Mouse (Mus musculus): Measurements from ENCODE around the gene Luc7l3.
A peak's percentile ranks its signal among the peaks of the same experiment; 100 is the strongest.

Gene Luc7l3

DNA sequence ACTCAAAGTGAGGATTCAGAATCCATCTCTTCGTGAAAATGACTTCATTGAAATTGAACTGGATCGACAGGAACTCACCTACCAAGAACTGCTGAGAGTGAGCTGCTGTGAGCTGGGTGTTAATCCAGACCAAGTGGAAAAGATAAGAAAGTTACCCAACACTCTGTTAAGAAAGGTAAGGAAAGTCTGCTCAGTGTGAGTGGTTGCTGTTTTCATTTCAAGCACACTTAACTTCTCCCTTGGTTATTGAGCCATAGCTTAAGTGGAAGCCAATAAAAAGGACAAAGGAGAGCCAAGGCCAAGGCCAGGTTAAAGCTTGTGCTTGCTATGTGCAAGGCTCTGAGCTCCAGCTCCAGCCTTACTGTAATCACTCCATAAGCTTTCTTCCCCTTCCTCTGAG, 16.6 kb upstream of the Luc7l3 start:
- no peak for DNase-seq (ENCODE audit: low read depth)

GRCm38 (mm10) chr11:94336551-94336950, 14.8 kb upstream of the Luc7l3 start:
- DNase-seq (ENCODE audit: low read depth), result no peak

DNA sequence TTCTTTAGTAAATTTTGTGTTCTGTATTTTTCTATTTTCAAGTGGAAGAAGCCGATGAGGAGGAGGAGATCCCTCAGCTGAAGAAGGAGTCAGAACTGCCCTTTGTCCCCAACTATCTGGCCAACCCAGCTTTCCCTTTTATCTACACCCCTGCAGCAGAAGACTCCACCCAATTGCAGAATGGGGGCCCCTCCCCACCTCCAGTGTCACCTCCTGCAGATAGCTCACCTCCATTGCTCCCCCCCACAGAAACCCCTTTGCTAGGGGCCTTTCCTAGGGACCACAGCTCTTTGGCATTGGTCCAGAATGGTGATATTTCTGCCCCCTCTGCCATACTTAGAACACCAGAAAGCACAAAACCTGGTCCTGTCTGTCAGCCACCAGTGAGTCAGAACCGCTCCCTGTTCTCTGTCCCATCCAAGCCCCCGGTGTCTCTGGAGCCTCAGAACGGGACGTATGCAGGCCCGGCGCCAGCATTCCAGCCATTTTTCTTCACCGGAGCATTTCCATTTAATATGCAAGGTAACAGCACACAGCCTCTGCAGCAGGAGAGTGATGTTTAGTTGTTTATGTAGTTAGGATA, 12.7 kb upstream of the Luc7l3 start:
- DNase-seq (ENCODE audit: low read depth), result no peak

- DNase-seq (ENCODE audit: low read depth), result no peak
Measured at GRCm38 (mm10) chr11:94332726-94333125, 10.9 kb upstream of the Luc7l3 start.

GRCm38 (mm10) chr11:94330211-94330610, 8.4 kb upstream of the Luc7l3 start:
- no peak for DNase-seq (ENCODE audit: low read depth)

DNA sequence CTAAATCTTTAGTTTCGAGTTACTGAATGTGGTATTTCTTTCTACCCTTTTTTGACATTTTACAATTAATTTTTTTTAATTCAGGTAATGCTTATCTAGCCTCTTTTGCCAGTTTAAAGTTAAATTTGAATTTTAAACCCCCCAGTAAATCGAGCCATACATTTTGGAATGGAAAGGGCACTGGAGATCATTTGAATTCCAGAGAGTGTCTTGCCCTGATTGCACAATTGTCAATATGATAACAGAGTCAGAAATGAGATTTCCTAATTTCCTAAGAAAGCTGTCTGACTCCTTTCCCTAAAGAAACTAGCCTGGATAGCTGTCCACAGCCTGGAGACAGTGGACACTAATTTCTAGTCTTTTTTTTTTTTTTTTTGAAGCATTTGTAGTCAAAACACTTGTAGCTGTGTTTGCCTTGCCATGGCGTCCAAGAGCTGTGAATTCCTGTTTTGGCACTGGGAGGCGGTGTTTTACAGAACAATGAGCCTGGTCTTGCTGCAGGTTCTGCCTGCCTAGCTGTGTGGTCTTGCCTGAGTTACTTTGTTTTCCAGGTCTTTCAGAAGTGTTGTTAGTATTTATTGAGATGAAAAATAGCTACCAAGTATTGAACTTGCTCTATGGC, 7.6 kb upstream of the Luc7l3 start:
- peak; percentile 58 for DNase-seq (ENCODE audit: low read depth)

DNA sequence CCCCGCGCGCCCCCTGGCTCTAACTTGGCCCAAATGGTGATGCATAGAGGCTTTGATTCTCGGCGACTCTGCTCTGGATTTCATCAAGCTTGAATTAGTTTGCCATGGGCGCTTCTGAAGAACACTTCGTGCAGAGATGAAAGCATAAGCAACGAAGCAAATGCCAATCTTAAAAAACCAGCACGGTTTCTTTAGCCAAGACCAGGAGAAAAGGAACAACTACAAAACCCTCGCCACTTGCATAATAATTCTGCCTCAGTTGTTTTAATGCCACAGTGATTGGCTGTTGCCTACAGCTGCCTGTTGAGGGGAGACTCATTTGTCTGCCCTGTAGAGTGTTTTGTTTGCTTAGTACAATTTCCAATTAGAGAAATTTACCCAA, 6.8 kb upstream of the Luc7l3 start:
- DNase-seq (ENCODE audit: low read depth), result no peak

DNA sequence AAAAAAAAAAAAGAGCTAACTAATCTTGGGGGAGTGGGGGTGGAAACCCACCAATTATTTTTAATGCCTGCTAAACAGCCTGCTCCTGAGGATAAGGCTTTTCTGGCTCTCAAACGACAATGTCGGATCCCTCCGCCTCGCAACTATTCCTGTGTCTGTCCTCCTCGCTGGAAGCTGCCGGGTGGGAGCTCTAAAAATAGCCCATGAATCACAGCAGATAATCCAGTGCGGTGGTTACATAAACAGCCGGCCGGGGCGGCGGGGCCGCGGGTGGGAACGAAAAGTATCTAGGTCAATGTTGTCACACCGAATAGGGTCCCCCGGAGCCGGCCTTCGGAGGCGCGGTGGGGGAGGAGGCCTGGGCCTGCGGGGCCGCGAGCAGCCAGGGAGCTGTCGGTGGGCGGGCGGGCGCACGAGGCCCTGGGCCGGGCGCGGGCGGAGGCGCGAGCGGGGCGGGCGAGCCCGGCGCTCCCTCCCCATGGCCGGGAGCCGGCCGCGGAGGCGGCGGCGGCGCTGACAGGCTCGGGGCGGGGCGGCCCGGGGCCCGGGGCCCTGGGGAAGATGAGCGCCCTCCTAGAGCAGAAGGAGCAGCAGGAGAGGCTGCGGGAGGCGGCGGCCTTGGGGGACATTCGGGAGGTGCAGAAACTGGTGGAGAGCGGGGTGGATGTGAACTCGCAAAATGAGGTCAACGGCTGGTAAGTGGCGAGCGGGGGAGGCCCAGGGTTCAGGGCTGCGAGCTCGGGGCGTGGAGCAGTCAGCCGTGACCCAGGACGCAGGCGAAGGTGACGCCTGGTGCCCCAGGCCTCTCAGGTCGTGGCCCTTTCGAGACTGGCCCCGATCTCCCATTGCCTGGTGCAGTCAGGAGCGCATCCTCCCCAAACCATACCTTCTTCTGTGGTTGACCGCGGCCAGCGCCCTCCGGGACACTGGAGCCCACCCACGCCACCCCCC, 6.2 kb upstream of the Luc7l3 start, which contains the start of gene Ankrd40:
Gene Ankrd40, plus strand, starts transcription at position 309 of the 951 bp plus-strand sequence.
- DNase-seq (ENCODE audit: low read depth), result peak; percentile 92

- DNase-seq (ENCODE audit: low read depth), result peak; percentile 45
Measured at GRCm38 (mm10) chr11:94326961-94327411, 5.2 kb upstream of the Luc7l3 start.

GRCm38 (mm10) chr11:94324618-94325017, 2.8 kb upstream of the Luc7l3 start:
- DNase-seq (ENCODE audit: low read depth), result no peak

DNA sequence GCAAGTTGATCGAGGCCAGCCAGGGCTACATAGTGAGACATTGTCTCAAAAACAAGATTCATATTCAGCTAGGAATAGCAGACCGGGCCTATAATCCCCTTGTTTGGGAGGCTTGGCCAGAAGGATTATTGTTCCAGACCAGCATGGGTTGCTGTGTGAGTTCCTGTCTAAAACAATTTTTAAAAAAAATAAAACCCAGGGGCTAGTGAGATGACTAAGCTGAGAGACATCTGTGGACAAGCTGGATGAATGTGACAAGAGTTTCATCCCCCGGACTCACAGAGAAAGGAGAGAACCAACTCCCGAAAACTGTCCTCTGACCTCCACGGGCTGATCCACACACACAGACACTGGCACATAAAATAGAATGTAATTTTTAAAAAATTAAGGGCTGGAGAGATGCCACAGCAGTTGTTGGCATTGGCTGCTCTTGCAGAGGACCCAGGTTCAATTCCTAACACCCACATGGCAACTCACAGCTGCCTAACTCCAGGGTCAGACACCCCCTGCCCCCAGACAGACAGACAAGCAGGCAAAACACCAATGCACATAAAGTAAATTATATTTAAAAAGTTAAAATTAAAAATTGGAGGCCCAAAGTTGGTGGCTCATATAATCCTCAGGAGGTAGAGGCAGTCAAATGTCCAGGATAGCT, 1.6 kb upstream of the Luc7l3 start:
- no peak for DNase-seq (ENCODE audit: low read depth)

DNA sequence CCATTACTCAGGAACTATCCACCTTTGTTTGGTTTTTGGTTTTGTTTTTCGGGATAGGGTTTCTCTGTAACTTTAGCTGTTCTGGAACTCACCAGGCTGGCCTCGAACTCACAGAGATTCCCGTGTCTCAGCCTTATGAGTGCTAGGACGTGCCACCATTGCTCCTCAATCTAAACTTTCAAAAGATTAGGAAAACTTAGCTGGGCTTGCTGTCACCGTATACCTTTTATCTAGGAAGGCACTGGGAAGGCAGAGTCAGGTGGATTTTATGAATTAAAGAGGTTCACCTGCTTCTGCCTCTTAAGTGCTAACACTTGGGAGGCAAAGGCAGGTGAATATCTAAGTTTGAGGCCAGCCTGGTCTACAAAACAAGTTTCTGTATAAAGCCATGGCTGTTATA, 848 bp upstream of the Luc7l3 start:
- DNase-seq (ENCODE audit: low read depth), result no peak

DNA sequence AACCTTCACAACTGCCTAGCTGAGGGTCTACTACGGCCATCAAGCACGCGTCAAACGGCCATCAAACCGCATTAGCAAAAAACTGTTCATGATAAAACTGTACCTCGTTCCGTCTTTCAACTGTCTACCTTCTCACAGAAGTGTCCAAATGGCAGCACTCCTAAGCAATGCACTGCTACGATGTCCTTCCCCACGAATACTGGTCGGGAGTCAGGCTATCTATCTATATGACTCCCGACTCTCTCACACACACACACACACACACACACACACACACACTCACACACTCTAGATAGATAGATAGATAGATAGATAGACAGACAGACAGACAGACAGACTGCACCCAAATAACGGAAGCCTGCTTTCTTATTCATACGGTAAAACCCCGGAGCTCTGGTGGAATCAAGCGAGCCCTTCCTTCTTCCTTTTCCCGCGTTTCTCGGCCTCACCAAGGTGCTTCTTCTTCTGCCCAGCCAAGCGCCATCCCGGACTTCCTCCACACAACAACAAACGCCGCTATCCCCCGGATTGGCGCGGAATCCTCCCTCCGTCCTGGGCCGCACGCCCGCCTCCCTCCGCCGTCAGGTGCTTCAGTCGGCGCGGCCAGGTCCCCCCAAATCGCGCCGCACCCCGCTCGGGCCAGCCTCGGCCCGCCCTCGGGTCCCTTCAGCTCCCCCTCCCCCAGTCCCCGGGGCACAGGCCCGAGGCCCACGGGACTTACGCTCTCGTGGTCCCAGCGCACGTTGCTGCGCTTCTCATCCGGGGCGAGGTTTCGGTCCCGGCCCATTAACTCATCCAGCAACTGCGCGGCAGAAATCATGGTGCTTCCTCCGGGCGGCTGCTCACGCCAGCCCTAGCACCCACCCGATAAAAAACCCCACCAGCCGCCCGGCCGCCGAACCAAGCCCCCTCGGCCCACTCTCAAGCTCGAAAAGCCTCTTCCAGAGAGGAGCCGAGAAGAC, 538 bp downstream of the Luc7l3 start:
- no peak for DNase-seq (ENCODE audit: low read depth)

DNA sequence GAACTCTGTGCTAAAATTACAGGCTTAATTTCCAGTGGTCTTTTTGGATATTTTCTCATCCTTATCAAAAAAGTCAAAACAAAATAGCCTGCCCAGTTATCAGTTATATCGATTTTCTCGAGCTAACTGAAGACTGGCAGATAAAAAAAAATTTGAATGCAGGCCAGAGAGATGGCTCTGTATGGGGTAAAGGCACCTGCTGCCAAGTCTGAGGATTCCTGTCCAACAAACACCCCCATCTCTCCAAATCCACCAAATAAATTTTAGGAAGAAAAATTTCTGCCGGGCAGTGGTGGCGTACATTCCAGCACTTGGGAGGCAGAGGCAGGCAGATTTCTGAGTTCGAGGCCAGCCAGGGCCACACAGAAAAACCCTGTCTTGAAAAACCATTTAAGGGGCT, 3.7 kb downstream of the Luc7l3 start:
- DNase-seq (ENCODE audit: low read depth), result no peak

GRCm38 (mm10) chr11:94317515-94317914, 4.3 kb downstream of the Luc7l3 start:
- DNase-seq (ENCODE audit: low read depth), result no peak

GRCm38 (mm10) chr11:94317014-94317413, 4.8 kb downstream of the Luc7l3 start:
- DNase-seq (ENCODE audit: low read depth), result peak; percentile 35

- no peak for DNase-seq (ENCODE audit: low read depth)
Measured at GRCm38 (mm10) chr11:94316528-94316927, 5.3 kb downstream of the Luc7l3 start.

DNA sequence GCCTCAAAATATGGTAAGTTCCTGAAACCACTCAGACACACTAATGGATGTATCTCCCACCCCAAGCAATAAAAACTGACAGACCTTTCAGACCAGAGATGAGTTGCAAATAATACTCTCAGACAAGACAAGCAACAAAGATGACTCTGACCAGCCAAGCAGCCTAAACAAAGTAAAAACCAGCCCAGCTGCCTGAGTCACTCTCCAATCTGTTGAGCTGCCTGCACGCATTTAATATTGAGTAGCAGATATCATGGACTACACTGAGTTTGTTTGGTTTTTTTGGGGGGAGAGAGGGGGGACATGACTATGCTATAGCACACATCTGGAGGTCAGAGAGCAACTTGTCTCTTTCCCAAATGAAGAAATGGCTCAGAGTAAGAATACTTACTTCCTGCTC, 6.5 kb downstream of the Luc7l3 start:
- no peak for DNase-seq (ENCODE audit: low read depth)

DNA sequence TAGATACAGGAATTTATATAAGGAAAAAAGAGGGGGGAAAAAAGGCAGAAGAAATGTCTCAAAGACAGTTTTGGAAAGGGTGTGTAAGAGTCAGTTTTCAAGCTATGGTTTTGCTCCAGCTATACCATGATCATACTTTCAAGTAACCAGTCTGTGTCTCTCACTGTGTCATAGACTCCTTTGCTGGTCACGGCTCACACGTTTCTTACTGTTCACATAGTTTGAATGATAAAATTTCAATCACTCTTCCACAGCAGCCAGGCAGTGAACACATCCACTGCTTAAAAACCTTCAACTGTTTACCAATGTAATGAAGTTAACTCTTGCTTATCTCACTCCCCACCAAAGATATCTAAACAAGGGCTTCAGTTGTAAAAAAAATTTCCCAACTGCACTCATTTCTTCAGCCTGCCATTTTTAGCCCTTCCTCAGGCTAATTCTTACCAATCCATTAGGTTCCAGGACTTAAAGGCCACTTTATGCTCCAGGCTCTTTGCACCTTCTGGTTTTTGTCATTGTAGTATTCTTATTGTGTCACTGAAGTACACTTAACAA, 7.6 kb downstream of the Luc7l3 start:
- DNase-seq (ENCODE audit: low read depth), result no peak

GRCm38 (mm10) chr11:94312733-94313132, 9.1 kb downstream of the Luc7l3 start:
- no peak for DNase-seq (ENCODE audit: low read depth)
